Mouse (Mus musculus) cerebellum, adult 18-20 months (tissue): Measurements from ENCODE around the gene Cdkn2aip.

ENCODE experiments used
- DNase-seq, 2 experiments: peaks; one replicate each; pipeline ENCODE4 v3.0.0; 2021

Cdkn2aip gene

GRCm38 (mm10) chr8:47693119-47693518 is 20.6 kb downstream of the Cdkn2aip start:
- peak; percentile 76 to 83 for DNase-seq

DNA sequence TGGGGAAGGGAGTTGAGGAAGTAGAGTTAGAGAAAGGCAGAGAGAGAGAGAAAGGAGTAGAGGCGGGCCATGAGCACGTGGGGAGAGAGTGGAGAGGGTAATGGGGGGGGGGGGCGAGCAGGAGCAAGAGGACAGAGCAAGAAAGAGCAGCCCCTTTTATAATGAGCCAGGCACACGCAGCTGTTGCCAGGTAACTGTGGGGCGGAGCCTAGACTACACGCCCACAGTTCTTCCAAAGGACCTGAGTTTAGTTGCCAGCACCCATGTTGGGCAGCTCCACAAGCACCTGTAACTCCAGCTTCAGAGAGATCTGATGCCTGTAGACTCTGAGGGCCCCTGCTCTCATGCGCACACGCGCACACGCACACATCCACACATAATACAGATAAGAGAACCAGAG is 21.9 kb downstream of the Cdkn2aip start:
- no peak for DNase-seq

DNA sequence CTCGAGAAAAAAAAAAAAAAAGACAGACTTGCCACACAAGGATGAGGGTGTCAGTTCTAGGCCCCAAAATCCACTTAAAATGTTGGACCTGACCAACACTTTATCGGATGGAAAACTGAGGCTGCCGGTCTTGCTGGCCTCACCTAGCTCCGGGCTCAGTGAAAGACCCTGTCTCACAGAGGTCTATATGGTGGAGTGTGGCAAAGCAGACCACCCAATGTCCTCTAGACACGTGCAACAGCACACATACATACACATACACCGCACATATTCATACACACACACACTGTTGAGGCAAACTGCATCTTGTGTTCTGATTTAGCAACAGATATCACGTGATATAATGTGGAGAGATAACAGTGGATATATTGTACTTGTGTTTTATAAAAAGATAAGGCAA is 22.4 kb downstream of the Cdkn2aip start:
- no peak for DNase-seq

DNA sequence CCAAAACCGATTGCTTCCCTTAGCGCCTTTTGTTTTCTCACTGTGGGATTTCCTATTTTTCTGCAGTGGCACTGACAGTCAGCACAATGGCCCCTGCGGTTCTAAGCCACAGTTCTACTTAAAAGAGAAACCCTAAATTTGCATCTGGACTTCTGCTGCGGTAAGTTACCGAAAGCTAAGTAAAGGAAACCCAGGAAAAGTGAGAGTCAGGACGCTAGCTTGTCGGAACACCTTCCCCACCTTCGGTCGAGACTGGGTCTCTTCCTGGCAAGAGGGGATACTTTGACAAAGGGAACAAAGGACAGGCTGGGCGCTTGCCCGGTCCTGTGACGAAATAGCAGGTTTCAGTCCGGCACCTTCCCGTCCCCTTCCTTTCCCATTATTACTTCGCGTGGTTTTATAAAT is 23.1 kb downstream of the Cdkn2aip start:
- no peak for DNase-seq

DNA sequence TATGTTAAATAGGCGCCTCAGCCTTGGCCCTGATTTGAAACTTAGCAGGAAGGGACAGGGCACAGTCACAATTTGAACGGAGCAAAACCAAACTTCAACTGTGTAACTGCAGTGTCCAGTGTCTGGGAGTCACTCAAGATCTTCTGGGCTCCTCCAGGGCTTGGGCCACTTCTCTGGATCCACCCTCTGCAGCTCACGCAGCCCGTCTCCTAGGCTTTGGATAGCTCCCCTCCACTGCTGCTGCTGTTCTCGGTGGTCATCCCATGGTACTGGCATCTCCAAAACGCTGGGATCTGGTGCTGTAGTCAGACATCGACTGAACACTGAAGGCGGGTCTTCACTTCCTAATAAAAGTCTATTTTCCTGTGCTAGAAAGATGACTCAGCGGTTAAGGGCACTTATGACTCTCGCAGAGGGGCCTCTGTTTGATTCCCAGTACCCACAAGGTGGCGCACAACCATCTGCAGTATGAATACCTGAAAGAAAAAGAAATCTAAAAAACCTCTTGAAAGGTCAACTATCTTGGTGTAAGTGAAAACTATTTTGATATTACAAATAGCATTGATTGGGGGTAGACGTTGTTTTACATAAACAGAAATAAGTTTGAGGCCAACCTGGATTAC is 23.9 kb downstream of the Cdkn2aip start:
- DNase-seq = no peak

DNA sequence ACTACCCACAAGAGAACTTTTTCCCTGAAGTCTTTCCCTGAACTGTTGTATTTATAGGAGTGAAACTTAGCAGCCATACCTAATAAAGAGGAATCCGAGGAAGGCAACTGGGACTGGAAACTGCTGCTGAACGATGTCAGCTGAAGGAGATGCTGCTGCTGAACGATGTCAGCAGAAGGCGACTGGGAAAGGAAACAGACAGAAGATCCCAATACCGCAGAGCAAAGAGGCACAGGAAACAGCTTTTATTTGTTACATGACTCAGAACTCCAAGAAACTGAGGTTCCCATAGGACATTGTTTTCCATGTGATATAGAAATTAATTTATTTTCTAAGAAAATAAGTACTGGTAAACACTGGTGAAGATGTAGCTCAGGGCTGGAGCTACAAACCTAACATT is 29.3 kb downstream of the Cdkn2aip start:
- DNase-seq = no peak

- no peak for DNase-seq
These were observed 29.7 kb downstream of the Cdkn2aip start for GRCm38 (mm10) chr8:47683994-47684393.

DNA sequence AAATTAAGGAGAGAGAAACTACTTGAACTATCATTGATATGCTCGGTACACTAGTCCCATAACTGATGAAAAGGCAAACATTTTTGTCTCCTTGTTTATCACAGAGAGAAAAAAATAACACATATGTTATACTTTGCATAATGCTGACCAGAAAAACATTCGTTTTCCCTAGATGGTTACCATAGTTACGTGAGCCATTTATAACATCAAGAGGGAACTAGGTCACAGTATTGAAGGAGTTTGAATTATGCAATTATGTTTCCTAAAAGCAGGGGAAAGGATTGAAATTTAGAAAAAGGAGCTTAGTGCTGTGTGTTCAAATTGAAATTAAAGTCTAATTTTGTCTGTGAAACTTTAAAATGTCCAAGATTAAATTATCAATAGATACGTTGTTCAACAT is 33.4 kb downstream of the Cdkn2aip start:
- DNase-seq = no peak

DNA sequence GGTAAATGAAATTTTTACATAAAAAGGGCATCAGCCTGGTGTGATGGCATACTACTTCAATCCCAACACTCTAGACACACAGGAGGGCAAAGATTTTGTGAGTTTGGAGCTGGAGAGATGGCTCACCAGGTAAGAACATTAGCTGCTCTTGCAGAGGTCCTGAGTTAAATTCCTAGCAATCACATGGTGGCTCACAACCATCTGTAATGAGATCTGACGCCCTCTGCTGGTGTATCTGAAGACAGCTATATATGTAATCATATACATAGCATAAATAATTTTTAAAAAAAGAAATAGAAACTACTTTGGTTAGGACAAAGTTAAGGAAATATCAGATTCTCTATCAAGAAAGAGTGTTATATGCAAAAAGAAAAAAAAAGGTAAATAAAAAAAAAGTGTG is 34.1 kb downstream of the Cdkn2aip start:
- DNase-seq = no peak

DNA sequence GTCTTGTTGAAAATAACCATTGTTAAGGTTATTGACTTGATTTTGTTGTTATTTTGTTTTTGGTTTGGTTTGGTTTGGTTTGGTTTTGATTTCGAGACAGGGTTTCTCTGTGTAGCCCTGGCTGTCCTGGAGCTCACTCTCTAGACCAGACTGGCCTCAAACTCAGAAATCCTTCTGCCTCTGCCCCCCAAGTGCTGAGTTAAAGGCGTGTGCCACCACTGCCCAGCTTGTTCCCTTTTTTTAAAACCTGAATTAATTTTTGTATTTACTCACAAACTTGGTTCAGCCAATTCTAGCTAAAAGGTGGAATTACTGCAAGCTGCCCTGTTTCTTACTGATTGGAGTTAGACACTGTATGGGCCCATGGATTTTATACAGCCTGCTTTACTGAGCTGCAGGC is 37.1 kb downstream of the Cdkn2aip start:
- no peak for DNase-seq

GRCm38 (mm10) chr8:47676224-47676623 is 37.5 kb downstream of the Cdkn2aip start:
- DNase-seq = peak in 1 of 2 experiments; percentile 31

DNA sequence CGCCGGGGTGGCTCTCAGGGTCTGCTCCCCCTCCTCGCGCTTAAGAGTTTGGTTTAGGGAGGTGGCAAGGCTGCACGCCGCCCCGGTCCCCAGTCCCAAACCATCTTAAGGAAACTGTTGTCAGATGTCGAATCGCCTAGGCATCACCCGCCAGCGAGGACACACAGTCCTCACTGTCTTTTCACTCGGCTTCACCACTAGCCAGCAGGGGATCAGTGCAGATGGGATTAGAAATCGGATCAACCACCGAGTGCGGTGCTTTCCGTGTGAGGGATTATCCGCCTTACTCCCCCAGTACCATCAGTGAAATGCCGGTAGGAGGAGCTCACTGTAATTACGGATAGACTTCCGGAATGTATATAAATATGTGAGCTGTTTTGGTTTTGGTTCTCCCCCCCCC is 37.9 kb downstream of the Cdkn2aip start:
- no peak for DNase-seq

- peak; percentile 100 for DNase-seq
These were observed 38.7 kb downstream of the Cdkn2aip start, which contains the start of gene Ing2 for GRCm38 (mm10) chr8:47674777-47675710. Ing2 (minus strand) TSS chr8:47675556.

DNA sequence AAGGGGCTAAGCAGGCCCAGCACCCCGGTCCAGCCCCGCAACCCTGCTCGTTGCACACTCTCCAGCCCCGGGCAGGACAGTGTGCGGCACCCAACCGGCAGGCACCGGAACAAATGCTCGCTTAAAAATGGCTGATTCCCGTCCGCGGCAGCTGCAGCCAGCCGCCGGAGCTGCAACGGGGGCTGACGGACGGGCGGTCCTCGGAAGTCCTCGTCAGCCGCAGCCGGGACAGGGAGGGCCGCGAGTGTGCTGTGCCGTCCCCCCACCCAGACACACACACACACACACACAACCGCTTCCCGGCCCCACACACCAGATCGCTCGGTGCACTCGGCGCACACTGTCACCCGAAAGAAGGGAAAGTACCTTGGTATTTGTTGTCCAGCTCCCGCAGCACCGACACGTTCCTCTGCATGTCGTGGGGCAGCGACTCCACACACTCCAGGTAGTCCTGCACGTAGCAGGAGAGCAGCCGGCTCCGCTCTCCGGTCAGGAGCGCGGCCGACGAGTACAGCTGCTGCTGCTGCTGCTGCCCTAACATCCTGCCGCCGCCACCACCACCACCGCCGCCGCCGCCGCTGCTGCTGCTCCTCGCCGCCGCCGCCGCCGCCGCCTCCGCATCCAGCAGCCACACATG is 39.5 kb downstream of the Cdkn2aip start:
- no peak for DNase-seq

DNA sequence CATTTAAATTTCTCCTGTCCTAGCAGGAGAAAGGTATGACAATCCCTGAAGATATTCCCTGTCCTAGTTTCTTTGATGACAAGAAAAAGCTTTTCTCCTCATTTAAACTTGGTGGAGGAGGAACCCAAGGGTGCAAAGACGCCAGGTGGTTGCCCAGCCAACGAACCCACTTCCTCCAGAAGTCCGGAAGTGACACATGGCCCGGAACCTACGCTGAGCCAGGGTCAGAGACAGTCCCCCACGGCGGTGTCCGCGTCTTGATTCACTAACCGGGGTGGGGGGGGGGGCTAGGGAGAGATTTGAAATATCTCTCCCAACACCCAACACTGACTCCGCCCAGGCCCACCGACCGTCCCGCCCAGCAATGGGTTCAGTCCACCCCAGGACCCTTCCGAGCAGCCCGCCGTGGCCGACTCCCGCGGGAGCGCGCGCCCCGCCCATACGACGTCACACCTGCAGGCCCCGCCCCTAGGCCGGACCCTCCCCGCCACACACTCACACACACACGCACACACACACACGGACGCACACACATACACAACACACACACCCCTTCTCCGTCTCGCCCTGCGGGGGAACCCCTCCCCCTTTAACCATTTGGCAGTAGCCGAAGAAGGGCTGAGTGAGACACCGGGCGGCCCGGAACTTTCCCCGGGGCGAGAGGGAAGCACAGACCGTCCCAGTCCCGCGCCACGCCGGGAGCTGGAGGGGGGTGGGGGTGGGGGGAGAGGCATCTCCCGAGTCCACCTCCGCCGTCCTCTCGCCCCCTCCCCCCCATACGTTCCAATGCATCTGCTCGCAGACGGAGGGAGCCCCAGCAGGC is 40.2 kb downstream of the Cdkn2aip start:
- DNase-seq = peak; percentile 84 to 93

DNA sequence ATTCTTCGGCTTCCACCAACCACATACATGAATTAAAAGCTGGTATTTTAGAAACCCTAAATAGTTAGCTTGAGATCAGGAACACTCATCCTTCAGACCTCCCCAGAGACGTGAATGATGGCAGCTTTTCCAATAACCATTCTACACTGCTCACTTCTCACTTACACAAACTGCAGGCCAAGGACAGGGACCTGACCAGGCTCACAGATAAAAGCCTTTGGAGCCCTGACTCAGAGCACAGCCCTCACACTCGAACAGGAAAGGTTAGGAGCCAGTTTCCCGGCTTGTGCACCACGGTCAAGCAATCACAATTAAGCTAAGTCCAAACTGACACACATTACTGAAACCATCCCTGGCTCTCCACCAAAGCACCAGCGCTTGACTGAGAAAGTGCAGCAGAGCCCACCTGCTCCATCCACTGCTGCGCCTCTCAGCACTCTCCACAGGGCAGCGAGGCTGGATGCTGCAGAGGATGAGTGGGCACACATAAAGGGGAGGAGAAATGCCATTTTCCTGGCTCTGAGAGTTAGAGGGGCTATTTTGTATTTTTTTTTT is 49.4 kb downstream of the Cdkn2aip start:
- DNase-seq = no peak

DNA sequence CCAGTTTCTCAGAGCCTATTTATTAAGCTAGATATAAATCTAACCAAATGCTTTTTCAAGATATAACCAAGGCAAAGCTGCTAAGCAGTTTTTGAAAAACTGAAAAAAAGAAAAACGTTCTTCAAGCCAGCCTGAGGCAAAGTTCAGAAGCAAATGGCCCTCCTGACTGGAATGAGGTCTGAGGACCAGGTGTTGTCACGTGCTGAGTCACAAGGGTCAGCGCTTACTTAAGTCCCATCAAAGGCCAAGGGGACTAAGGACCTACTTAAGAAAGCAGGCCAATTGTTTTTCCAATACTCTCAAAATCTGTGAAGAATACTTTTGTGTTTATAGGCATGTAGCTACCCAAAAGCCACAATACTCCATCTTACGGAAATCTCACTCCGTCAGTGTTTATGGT is 50.5 kb downstream of the Cdkn2aip start:
- DNase-seq = no peak

- DNase-seq = no peak
These were observed 51.0 kb downstream of the Cdkn2aip start for GRCm38 (mm10) chr8:47662716-47663115.

GRCm38 (mm10) chr8:47660394-47660793 is 53.3 kb downstream of the Cdkn2aip start:
- no peak for DNase-seq

DNA sequence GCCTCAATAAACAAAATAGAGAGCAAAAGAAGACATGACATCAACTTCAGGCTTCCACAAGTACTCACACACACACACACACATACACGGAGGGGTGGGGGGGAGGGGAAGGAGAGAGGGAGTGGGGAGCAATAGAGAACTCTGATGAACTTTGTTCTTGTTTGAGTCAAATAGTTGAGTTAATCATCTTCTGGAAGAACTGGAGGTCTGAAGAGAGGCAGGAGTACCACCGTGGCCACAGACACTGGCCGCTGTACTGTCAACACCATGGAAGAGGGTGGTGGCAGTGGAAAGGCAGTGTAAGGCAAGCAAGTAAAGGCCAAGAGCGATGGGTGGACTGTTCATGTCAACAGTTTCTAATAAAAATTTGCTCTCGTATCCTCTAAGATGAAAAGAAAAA is 54.3 kb downstream of the Cdkn2aip start:
- no peak for DNase-seq
